Mouse (Mus musculus) lung, embryonic 15.5 days (tissue): ENCODE results near the gene Meis2. TPM values are rescaled to one million over a fixed set of nuclear protein-coding genes. Genes with fewer than 3 reads are reported as not detected.

Experiments used
- ATAC-seq: fragments of 200-750 bp; cut with Nextera tagmentation; 2 replicates; pipeline ENCODE4 v1.8.0; 2017; ENCODE audit warnings: moderate number of reproducible peaks, borderline replicate concordance; ENCODE audit not compliant: low FRiP score, low TSS enrichment; ENCODE audit errors: extremely low read depth
- H3K27ac ChIP-seq: fragments of 300-500 bp; sonication (generic); 2 replicates; pipeline ENCODE4 v1.5.1; 2015; ENCODE audit warnings: moderate library complexity, mild to moderate bottlenecking, inconsistent platforms
- H3K27me3 ChIP-seq: fragments of 300-500 bp; sonication (generic); 2 replicates; pipeline ENCODE4 v1.6.1; 2015; ENCODE audit warnings: inconsistent platforms
- H3K36me3 ChIP-seq: fragments of 300-500 bp; sonication (generic); 2 replicates; pipeline ENCODE4 v1.6.1; 2015; ENCODE audit warnings: inconsistent platforms
- H3K4me1 ChIP-seq: fragments of 300-500 bp; sonication (generic); 2 replicates; pipeline ENCODE4 v1.6.1; 2015; ENCODE audit warnings: inconsistent platforms
- H3K4me2 ChIP-seq: fragments of 300-500 bp; sonication (generic); 2 replicates; pipeline ENCODE4 v1.6.1; 2015; ENCODE audit warnings: inconsistent platforms, mild to moderate bottlenecking, moderate library complexity
- H3K4me3 ChIP-seq: fragments of 300-500 bp; sonication (generic); 2 replicates; pipeline ENCODE4 v1.5.1; 2015; ENCODE audit warnings: mild to moderate bottlenecking, inconsistent platforms
- H3K9ac ChIP-seq: fragments of 300-500 bp; sonication (generic); 2 replicates; pipeline ENCODE4 v1.6.1; 2015; ENCODE audit warnings: inconsistent platforms
- H3K9me3 ChIP-seq: fragments of 300-500 bp; sonication (generic); 2 replicates; pipeline ENCODE4 v1.6.1; 2016; ENCODE audit warnings: inconsistent platforms
- WGBS: fragments of 180-500 bp; shearing (Covaris S2); methylation state at CpG from one replicate; pipeline ENCODE4 v1.1.7; 2015; 5-methylcytosine and 5-hydroxymethylcytosine counted together
- polyA plus RNA-seq: library from polyadenylated mRNA; unstranded; fragments of >200 nt; fragmentation: Nextera tagmentation; extraction: Ambion mirVana; gene quantifications from 2 replicates; pipeline ENCODE4 v1.2.1, GENCODE M21; 2015

Meis2 gene
- polyA plus RNA-seq, 1 experiment from 2014 or later = 24.4 TPM

GRCm38 (mm10) chr2:115933259-115933658 is 132.4 kb downstream of the Meis2 start:
- H3K27me3 ChIP-seq = no peaks in the 10 kb centered on the region
- peaks cover 1% of the 10 kb centered on the region for H3K4me1 ChIP-seq
- no peaks in the 10 kb centered on the region for H3K36me3 ChIP-seq
- ATAC-seq = no peak
- no peaks in the 10 kb centered on the region for H3K9me3 ChIP-seq
- 40% methylated on average over 2 of the region's 2 CpGs for WGBS
- H3K4me3 ChIP-seq = no peak overlapping the region
- no peak overlapping the region for H3K27ac ChIP-seq
- H3K4me2 ChIP-seq = no peak overlapping the region
- no peak overlapping the region for H3K9ac ChIP-seq

DNA sequence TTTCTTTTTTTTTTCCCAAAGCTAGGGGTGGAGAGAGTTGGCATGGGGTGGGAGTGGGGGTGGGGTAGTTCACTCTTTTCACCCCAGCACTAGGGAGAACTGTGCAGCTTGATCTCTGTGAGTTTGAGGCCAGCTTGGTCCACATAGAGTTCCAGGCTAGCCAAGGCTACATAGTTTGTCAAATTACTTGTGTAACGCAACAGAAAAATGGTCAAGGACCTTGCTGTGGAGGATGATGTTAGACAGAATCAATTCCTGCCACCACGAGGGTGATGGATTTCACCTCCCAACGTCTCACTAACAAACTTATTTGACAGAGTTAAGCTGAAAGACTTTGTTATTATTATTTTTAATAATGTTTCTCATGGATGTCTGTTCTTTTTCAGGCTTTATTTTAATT is 139.9 kb downstream of the Meis2 start:
- Histone ChIP-seq H3K9me3 (no peaks in the 10 kb centered on the region), H3K27ac (no peak overlapping the region), H3K4me1 (peaks cover 35% of the 10 kb centered on the region; the same call in 1 of the 2 replicates), H3K4me2 (no peak overlapping the region), H3K9ac (no peak overlapping the region), H3K27me3 (no peaks in the 10 kb centered on the region), H3K4me3 (no peak overlapping the region), H3K36me3 (no peaks in the 10 kb centered on the region)
- 69% methylated on average over 3 of the region's 3 CpGs for WGBS
- ATAC-seq = no peak

GRCm38 (mm10) chr2:115924472-115924871 is 141.2 kb downstream of the Meis2 start:
- Histone ChIP-seq H3K27ac (peak overlapping the region; percentile 69; the same call in 1 of the 2 replicates), H3K9ac (no peak overlapping the region), H3K27me3 (no peaks in the 10 kb centered on the region), H3K4me3 (no peak overlapping the region), H3K36me3 (no peaks in the 10 kb centered on the region), H3K4me2 (no peak overlapping the region), H3K9me3 (no peaks in the 10 kb centered on the region), H3K4me1 (peaks cover 35% of the 10 kb centered on the region; the same call in 1 of the 2 replicates)
- ATAC-seq = no peak
- 36% methylated on average over 6 of the region's 6 CpGs for WGBS

DNA sequence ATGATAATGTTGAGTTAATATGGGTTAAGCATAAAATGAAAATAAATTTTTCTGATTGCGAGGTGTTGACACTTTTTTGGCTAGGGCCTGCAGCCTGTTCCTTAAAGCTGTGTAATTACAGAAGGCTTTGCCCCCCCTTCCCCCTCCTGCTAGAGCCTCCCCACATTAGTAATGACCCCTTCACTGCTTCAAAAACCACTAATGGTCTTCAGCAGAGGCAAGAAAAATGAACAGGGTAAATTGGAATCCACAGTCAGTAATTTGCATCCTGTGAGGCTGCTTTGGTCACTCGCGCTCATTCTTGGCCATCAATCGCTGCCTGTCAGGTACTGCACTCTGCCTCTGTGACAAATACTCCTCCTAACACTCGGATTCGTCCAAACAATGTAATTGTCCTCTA is 142.4 kb downstream of the Meis2 start:
- H3K4me3 ChIP-seq = no peak overlapping the region
- H3K9ac ChIP-seq = no peak overlapping the region
- no peaks in the 10 kb centered on the region for H3K27me3 ChIP-seq
- no peaks in the 10 kb centered on the region for H3K36me3 ChIP-seq
- no peak overlapping the region for H3K27ac ChIP-seq
- WGBS = 22% methylated on average over 6 of the region's 6 CpGs
- ATAC-seq = peak; percentile 59; the same call in 1 of the 2 replicates
- no peak overlapping the region for H3K4me2 ChIP-seq
- peaks cover 35% of the 10 kb centered on the region; the same call in 1 of the 2 replicates for H3K4me1 ChIP-seq
- H3K9me3 ChIP-seq = no peaks in the 10 kb centered on the region

- WGBS = 39% methylated on average over 9 of the region's 9 CpGs
- no peak overlapping the region for H3K4me3 ChIP-seq
- no peaks in the 10 kb centered on the region for H3K9me3 ChIP-seq
- H3K4me1 ChIP-seq = peaks cover 35% of the 10 kb centered on the region; the same call in 1 of the 2 replicates
- no peak overlapping the region for H3K9ac ChIP-seq
- no peak overlapping the region for H3K27ac ChIP-seq
- no peak for ATAC-seq
- H3K27me3 ChIP-seq = no peaks in the 10 kb centered on the region
- H3K4me2 ChIP-seq = no peak overlapping the region
- no peaks in the 10 kb centered on the region for H3K36me3 ChIP-seq
These were observed 144.0 kb downstream of the Meis2 start for GRCm38 (mm10) chr2:115921687-115922086.

- Histone ChIP-seq H3K4me3 (no peak overlapping the region), H3K4me2 (no peak overlapping the region), H3K4me1 (peaks cover 40% of the 10 kb centered on the region), H3K9me3 (no peaks in the 10 kb centered on the region), H3K9ac (no peak overlapping the region), H3K36me3 (no peaks in the 10 kb centered on the region), H3K27me3 (no peaks in the 10 kb centered on the region), H3K27ac (no peak overlapping the region)
- ATAC-seq = no peak
- 61% methylated on average over 5 of the region's 5 CpGs for WGBS
These were observed 145.2 kb downstream of the Meis2 start for GRCm38 (mm10) chr2:115920336-115920951.

DNA sequence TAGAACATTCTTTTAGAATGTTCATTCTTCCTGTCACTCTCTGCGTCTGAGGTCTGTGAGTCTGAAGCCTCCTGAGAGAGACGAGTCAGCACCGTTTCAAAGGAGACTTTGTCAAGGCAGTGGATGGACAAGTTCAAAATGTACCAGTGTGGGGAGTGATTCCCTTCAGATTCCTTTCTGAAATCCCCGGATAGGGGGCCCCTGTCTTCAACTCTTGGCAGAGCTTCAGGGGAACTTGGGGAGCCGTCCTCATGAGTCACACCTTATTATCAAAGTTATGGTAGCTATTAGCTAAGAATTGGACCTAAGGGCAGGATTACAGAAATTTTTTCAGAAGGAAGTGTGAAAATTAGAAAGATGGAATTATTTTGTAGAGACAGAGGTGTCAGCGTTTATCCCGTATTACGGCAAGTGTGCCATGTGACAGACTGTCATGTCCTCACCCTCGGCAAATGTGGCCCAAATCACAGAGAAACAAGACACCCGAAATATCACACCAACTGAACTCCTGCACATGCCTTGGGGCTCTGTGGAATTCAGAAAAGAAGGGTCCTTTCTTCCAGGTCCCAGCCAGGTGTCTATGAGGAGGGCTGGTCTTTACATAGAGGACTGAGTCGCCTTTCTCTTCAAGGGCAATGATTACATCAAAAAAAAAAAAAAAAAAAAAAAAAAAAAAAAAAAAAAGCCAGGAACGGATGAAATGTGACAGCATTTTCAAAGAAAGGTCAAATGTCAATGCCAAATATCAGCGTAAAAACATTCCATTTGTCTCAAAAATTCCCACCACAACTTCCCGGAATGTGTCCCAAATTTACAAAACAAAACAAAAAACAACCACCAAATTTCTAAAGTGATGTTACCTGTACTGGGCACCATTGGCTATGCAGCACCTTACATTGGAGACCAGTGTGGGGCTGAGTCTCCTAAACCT is 146.2 kb downstream of the Meis2 start:
- H3K9me3 ChIP-seq = no peaks in the 10 kb centered on the region
- H3K4me1 ChIP-seq = peaks cover 38% of the 10 kb centered on the region
- H3K4me2 ChIP-seq = no peak overlapping the region
- no peak overlapping the region for H3K27ac ChIP-seq
- H3K4me3 ChIP-seq = no peak overlapping the region
- no peak overlapping the region for H3K9ac ChIP-seq
- no peaks in the 10 kb centered on the region for H3K36me3 ChIP-seq
- ATAC-seq = no peak
- no peaks in the 10 kb centered on the region for H3K27me3 ChIP-seq
- WGBS = 71% methylated on average over 14 of the region's 14 CpGs

DNA sequence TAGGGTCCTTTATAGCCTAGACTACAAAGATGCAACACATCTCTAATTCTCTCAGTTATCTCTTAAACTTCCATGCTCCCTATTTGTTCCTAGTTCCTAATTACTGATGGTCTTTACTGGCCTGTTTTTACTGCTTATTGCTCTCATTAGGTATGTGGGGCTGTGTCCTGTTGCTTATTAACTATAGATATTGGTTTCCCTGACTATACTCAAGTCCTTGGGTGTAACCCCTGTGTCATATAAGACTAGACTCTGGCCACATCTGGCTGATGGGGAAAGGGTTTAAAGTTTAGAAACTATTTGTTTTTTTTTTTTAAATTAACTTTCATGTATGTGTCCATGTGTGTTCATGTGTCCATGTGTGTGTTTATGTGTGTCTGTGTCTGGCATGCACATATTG is 147.1 kb downstream of the Meis2 start:
- no peak for ATAC-seq
- H3K9ac ChIP-seq = no peak overlapping the region
- no peaks in the 10 kb centered on the region for H3K9me3 ChIP-seq
- no peak overlapping the region for H3K27ac ChIP-seq
- H3K36me3 ChIP-seq = no peaks in the 10 kb centered on the region
- no peaks in the 10 kb centered on the region for H3K27me3 ChIP-seq
- H3K4me3 ChIP-seq = no peak overlapping the region
- peaks cover 29% of the 10 kb centered on the region for H3K4me1 ChIP-seq
- H3K4me2 ChIP-seq = no peak overlapping the region

DNA sequence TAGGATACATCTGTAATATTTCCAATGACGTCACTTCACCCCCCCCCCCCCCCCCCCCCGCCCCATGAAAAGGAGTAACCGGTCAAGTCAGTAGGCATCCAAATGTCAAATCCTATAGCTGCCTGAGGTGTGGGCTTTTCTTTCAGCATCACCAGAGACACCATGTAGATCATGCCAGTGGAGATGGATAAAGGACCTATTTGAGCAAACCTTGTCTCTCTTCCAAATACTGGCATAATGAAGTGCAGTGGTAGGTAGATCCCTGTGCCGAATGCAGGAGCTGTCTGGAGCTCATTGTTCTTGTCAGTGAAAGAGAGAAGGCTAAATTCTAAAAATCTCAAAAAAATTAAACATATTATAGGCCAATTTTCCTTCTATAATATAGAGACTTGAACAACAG is 151.1 kb downstream of the Meis2 start:
- Histone ChIP-seq H3K4me2 (no peak overlapping the region), H3K36me3 (no peaks in the 10 kb centered on the region), H3K4me3 (no peak overlapping the region), H3K4me1 (peaks cover 11% of the 10 kb centered on the region), H3K9me3 (no peaks in the 10 kb centered on the region), H3K9ac (no peak overlapping the region), H3K27ac (no peak overlapping the region), H3K27me3 (no peaks in the 10 kb centered on the region)
- 63% methylated on average over 4 of the region's 4 CpGs for WGBS
- ATAC-seq = peak; percentile 14; the same call in 1 of the 2 replicates

- H3K4me3 ChIP-seq = no peak overlapping the region
- no peak overlapping the region for H3K27ac ChIP-seq
- no peaks in the 10 kb centered on the region for H3K36me3 ChIP-seq
- no peak overlapping the region for H3K4me2 ChIP-seq
- H3K4me1 ChIP-seq = peaks cover 11% of the 10 kb centered on the region
- no peak overlapping the region for H3K9ac ChIP-seq
- ATAC-seq = no peak
- H3K27me3 ChIP-seq = no peaks in the 10 kb centered on the region
- no peaks in the 10 kb centered on the region for H3K9me3 ChIP-seq
- 44% methylated on average over 7 of the region's 7 CpGs for WGBS
These were observed 152.6 kb downstream of the Meis2 start for GRCm38 (mm10) chr2:115912948-115913529.

- Histone ChIP-seq H3K9me3 (no peaks in the 10 kb centered on the region), H3K9ac (no peak overlapping the region), H3K27me3 (no peaks in the 10 kb centered on the region), H3K36me3 (no peaks in the 10 kb centered on the region), H3K4me2 (no peak overlapping the region), H3K4me1 (peaks cover 11% of the 10 kb centered on the region), H3K4me3 (no peak overlapping the region), H3K27ac (no peak overlapping the region)
- WGBS = 81% methylated on average over 17 of the region's 17 CpGs
- ATAC-seq = no peak
These were observed 153.6 kb downstream of the Meis2 start for GRCm38 (mm10) chr2:115911913-115912642.
